Mouse (Mus musculus): ENCODE data around the gene Tssk6. TPM values are rescaled to one million over a fixed set of nuclear protein-coding genes. Genes with fewer than 3 reads are reported as not detected.

The Tssk6 gene
- polyA plus RNA-seq, 1 experiment from 2014 or later, result 5.7 TPM

DNA sequence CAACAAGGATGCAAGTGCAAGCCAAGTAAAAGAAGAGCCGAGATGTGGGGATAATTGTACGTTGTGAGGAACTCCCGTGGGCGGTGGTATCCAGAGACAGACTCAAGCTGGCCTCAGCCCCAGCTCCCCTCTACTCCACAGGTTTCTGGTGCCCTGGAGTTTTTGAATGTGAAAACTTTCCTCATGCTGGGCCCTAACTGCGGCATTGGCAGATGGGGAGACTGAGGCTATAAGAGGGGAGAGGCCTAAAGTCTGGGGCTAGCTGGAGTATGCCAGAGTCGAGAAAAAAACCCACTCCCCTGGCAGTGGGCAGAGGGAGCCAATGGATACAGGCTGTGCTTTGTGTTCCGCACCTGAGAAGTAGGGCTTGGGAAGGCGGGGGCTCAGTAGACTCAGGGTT is 2.1 kb downstream of the Tssk6 start:
- H3K4me2 ChIP-seq (replicated peaks), result peak overlapping the region; percentile 95
- no peak for ATAC-seq (ENCODE audit: low FRiP score, low read depth)
- 81% methylated on average over 8 of the region's 8 CpGs for WGBS
- H3K4me1 ChIP-seq, result peaks cover 36% of the 10 kb centered on the region
- no peaks in the 10 kb centered on the region for H3K9me3 ChIP-seq
- H3K36me3 ChIP-seq, result peaks cover 18% of the 10 kb centered on the region
- no peak overlapping the region for H3K9ac ChIP-seq (replicated peaks)
- no peak overlapping the region for H3K4me3 ChIP-seq
- no peaks in the 10 kb centered on the region for H3K27me3 ChIP-seq
- no peak overlapping the region for H3K27ac ChIP-seq (replicated peaks)

DNA sequence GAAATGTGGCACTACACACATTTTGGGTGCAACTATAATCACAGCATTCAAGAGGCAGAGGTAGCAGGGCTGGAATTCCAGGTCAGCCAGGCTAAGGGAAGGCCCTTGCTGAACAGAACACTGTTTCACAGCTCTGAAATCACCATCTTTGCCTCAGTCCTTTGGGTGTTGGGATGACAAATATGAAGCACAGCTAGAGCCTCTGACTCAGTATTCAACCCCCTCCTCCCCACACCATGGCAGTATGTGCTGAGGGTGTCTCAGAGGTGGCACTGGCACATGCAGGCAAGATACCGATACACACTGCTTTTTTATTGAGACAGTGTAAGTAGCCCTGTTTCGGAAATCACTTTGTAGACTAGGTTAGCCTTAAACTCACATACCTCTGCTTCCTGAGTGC is 4.3 kb downstream of the Tssk6 start:
- Histone ChIP-seq H3K4me2 (replicated peaks) (no peak overlapping the region), H3K9me3 (no peaks in the 10 kb centered on the region), H3K4me3 (no peak overlapping the region), H3K4me1 (peaks cover 20% of the 10 kb centered on the region), H3K27me3 (no peaks in the 10 kb centered on the region), H3K9ac (replicated peaks) (no peak overlapping the region), H3K27ac (replicated peaks) (no peak overlapping the region), H3K36me3 (peaks cover 37% of the 10 kb centered on the region)
- no peak for ATAC-seq (ENCODE audit: low FRiP score, low read depth)
- WGBS, result 89% methylated on average over 2 of the region's 2 CpGs

DNA sequence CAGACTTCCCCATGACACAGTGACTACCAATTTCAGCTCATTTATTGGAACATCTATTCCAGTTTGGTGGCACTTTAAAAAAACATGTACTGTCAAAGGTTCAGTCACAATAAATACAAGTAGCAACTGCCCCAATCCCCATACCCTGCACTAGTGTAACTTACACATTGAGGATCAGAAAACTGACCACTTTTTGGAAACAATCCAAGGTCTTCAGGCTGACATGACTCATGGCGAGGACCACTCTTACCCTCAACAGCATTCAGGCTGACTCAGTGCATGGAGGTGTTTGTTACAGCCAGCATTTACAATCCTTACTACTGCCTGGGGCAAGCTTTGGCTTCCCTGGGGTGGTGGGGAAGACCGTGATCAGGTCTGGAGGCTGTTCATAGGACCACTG is 5.1 kb downstream of the Tssk6 start:
- H3K9ac ChIP-seq (replicated peaks), result no peak overlapping the region
- H3K4me2 ChIP-seq (replicated peaks), result no peak overlapping the region
- no peak overlapping the region for H3K27ac ChIP-seq (replicated peaks)
- no peak overlapping the region for H3K4me3 ChIP-seq
- H3K9me3 ChIP-seq, result no peaks in the 10 kb centered on the region
- H3K4me1 ChIP-seq, result peaks cover 16% of the 10 kb centered on the region
- H3K27me3 ChIP-seq, result no peaks in the 10 kb centered on the region
- WGBS, result 97% methylated on average over 2 of the region's 2 CpGs
- ATAC-seq (ENCODE audit: low FRiP score, low read depth), result no peak
- H3K36me3 ChIP-seq, result peaks cover 45% of the 10 kb centered on the region

DNA sequence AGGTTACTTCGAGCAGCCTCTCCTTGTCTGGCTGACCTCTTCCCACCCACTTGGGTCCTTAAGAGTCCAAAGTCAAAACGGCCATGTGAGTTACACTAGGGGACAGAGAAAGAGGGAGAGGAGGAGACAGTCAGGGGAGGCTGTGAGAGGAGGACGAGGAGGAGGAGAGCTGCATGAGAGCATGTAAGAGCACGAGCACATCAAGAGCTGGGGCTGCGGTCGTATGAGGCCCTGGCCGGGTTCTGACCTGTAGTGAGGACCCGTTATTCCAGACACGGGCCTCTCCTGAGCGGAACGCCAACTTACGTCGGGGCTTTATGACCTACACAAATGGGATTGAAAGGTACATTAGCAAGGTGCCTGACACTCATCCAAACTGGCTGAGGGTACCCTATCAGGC is 9.9 kb downstream of the Tssk6 start:
- no peak overlapping the region for H3K9ac ChIP-seq (replicated peaks)
- no peak overlapping the region for H3K4me3 ChIP-seq
- H3K27ac ChIP-seq (replicated peaks), result no peak overlapping the region
- no peaks in the 10 kb centered on the region for H3K9me3 ChIP-seq
- H3K27me3 ChIP-seq, result no peaks in the 10 kb centered on the region
- no peaks in the 10 kb centered on the region for H3K4me1 ChIP-seq
- H3K36me3 ChIP-seq, result peaks cover 90% of the 10 kb centered on the region
- no peak overlapping the region for H3K4me2 ChIP-seq (replicated peaks)
- WGBS, result 96% methylated on average over 13 of the region's 13 CpGs
- no peak for ATAC-seq (ENCODE audit: low FRiP score, low read depth)

DNA sequence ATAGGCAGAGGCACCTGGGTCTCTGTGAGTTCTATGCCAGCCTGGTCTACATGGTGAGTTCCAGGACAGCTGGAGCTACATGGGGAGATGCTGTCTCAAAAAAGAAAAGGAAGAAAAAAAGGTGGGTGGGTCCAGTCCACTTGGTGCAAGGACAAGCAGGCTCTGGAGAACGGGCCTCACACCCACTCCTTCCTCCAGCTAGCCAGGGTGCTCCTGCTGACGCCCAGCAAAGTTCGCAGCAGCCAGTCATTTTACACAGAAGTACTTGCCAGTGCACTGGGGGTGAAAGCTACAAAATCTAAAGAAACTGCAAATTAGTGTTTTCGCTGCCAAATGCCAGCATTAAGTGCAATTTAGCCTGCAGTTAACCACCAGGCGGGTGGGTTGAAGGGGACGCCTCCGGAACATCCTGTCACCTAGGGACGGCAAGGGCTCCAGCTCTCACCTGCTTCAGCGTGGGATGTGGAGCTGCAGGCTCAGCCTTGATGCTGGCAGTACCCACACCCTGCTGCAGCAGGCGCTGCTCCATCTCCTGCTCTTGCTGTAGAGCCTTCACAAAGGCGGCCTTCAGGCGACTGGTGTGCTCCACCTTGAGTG is 10.6 kb downstream of the Tssk6 start:
- no peaks in the 10 kb centered on the region for H3K4me1 ChIP-seq
- no peaks in the 10 kb centered on the region for H3K27me3 ChIP-seq
- no peak overlapping the region for H3K4me3 ChIP-seq
- H3K27ac ChIP-seq (replicated peaks), result no peak overlapping the region
- no peak overlapping the region for H3K9ac ChIP-seq (replicated peaks)
- 91% methylated on average over 12 of the region's 12 CpGs for WGBS
- no peak for ATAC-seq (ENCODE audit: low FRiP score, low read depth)
- no peak overlapping the region for H3K4me2 ChIP-seq (replicated peaks)
- no peaks in the 10 kb centered on the region for H3K9me3 ChIP-seq
- H3K36me3 ChIP-seq, result peaks cover 96% of the 10 kb centered on the region

DNA sequence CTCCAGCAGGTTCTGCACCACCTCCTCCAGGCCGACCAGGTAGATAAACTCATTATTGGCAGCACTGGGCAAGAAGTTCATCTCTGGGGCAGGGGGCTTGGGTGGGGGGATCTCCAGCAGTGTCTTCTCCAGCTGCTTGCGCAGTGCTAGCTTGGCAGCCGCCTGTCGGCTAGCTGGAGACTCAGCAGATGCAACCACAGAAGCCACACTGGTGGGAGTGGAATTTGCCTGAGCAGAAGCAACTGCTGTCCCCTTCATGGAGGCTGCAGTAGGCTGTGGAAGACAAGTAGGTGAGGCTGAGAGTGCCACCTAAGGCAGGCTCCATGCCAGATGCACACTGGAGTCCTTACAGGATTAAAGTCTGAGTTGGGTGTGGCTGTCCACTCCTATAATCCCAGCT is 12.5 kb downstream of the Tssk6 start:
- WGBS, result 90% methylated on average over 4 of the region's 4 CpGs
- Histone ChIP-seq H3K27me3 (no peaks in the 10 kb centered on the region), H3K27ac (replicated peaks) (no peak overlapping the region), H3K9me3 (no peaks in the 10 kb centered on the region), H3K9ac (replicated peaks) (no peak overlapping the region), H3K4me1 (no peaks in the 10 kb centered on the region), H3K4me2 (replicated peaks) (no peak overlapping the region), H3K36me3 (peaks cover 82% of the 10 kb centered on the region), H3K4me3 (no peak overlapping the region)
- no peak for ATAC-seq (ENCODE audit: low FRiP score, low read depth)

DNA sequence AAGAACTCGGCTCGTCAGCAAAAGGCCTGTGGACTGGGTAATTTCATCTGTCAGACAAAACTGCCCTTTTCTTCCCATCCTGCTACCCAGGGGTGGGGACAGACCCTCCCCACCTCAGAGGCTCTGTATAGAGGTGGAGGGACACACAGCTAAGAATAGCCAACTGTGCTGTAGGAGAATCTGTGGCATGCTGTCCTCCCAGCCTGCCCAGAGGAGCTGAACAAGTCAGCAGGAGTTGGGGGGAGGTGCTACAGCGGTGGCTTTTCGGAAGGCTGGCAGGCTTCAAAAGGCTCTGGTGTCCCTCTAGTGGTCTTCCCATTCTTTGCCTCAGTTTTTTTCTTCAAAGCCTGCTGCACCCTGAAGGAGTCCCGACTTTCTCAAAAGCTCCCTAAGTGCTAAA is 13.8 kb downstream of the Tssk6 start:
- no peak overlapping the region for H3K27ac ChIP-seq (replicated peaks)
- no peaks in the 10 kb centered on the region for H3K9me3 ChIP-seq
- WGBS, result 48% methylated on average over 5 of the region's 5 CpGs
- H3K36me3 ChIP-seq, result peaks cover 71% of the 10 kb centered on the region
- no peak overlapping the region for H3K9ac ChIP-seq (replicated peaks)
- H3K27me3 ChIP-seq, result no peaks in the 10 kb centered on the region
- no peak for ATAC-seq (ENCODE audit: low FRiP score, low read depth)
- H3K4me1 ChIP-seq, result peaks cover 10% of the 10 kb centered on the region
- no peak overlapping the region for H3K4me3 ChIP-seq
- H3K4me2 ChIP-seq (replicated peaks), result no peak overlapping the region

DNA sequence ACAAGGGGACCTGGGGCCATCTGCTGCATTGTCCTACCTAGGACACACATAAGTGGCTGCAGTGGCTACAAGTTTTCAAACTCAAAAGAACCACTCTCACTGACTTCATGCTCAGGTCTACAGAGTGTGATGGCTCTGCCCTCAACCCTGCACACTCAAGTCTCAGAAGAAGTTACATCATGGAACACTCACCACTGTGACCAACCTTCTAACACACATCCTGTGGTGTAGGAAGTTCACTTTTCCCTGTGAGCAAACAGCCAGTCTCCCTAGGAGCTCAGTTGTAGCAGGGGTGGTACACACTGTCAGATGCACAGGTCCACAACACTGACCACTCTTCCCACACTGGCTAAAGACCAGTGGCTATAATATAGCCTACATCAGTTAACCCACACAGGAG is 16.5 kb downstream of the Tssk6 start:
- Histone ChIP-seq H3K9me3 (no peaks in the 10 kb centered on the region), H3K36me3 (peaks cover 44% of the 10 kb centered on the region)

DNA sequence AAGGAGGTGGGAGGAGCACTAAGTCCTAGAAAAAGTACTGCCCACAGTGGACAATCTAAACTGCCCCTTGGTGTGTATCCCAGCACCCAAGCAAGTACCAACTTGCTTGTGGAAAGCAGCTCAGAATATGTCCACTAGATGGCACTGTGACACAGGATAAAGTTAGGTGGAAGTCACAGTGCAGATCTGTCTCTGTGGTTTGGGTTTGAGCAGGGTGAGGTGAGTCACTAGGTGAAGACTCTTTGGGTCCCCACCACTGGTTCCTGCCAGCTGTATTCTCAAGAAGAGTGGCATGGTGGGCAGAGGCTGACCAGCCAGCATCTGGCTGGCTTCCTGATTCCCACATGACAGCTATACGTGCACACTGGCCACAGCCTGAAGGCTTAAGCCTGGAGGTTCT is 17.0 kb downstream of the Tssk6 start:
- Histone ChIP-seq H3K4me2 (replicated peaks) (no peak overlapping the region), H3K4me3 (no peak overlapping the region), H3K27ac (replicated peaks) (no peak overlapping the region), H3K36me3 (peaks cover 39% of the 10 kb centered on the region), H3K27me3 (no peaks in the 10 kb centered on the region), H3K9me3 (no peaks in the 10 kb centered on the region), H3K9ac (replicated peaks) (no peak overlapping the region), H3K4me1 (peaks cover 19% of the 10 kb centered on the region)
- ATAC-seq (ENCODE audit: low FRiP score, low read depth), result peak; percentile 54
- 67% methylated on average over 1 of the region's 1 CpGs for WGBS

More for the DNA sequence above, 16.5 kb downstream of the Tssk6 start:
- 0 out of 2 replicates have a peak, but pooled peaks have one; percentile 1 for ATAC-seq (ENCODE audit: low FRiP score, low read depth)
- Histone ChIP-seq H3K27ac (replicated peaks) (no peak overlapping the region), H3K9ac (replicated peaks) (no peak overlapping the region), H3K27me3 (no peaks in the 10 kb centered on the region), H3K4me3 (no peak overlapping the region), H3K4me2 (replicated peaks) (no peak overlapping the region), H3K4me1 (peaks cover 19% of the 10 kb centered on the region)

DNA sequence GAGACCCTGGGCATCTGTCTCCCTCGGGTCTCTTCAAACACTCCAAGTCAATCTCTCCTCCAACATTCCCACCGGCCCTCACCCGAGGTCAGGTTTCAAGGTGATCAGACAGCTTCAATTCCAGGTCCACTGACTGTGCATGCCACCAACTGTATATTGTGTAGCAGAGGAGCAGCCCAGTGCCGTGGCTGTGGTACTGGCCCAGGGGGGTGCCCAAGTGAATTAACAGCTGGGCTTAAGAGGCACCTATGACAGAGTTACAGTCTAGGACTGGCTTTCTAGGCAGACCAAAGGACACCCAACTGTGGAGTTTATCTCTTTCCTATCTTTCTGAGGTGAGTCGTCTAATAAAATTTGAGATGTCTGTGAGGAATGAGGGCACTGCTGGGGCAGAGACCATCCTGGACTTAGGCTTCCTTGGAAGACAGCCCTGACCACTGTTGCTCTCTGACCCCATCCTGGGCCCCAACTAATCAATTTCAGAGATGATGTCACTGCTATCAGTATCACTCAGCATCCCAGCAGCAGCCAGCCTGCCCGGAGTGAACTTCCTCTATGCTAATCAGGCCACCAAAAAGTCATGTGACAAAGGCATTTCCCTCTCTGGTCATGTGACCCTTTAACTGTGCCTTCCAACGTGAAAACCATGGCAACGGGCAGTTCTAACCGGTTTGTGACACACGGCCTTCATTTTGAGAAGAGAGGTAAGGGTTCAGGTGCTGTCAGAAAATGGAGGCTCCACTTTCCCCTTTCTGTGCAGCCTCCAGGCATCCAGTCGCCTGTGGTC is 18.1 kb downstream of the Tssk6 start:
- peaks cover 28% of the 10 kb centered on the region for H3K36me3 ChIP-seq
- no peak overlapping the region for H3K4me3 ChIP-seq
- 50% methylated on average over 11 of the region's 11 CpGs for WGBS
- H3K4me2 ChIP-seq (replicated peaks), result peak overlapping the region; percentile 34
- H3K27me3 ChIP-seq, result no peaks in the 10 kb centered on the region
- H3K27ac ChIP-seq (replicated peaks), result peak overlapping the region; percentile 79
- H3K9me3 ChIP-seq, result no peaks in the 10 kb centered on the region
- peaks cover 19% of the 10 kb centered on the region for H3K4me1 ChIP-seq
- peak; percentile 70 for ATAC-seq (ENCODE audit: low FRiP score, low read depth)
- no peak overlapping the region for H3K9ac ChIP-seq (replicated peaks)

DNA sequence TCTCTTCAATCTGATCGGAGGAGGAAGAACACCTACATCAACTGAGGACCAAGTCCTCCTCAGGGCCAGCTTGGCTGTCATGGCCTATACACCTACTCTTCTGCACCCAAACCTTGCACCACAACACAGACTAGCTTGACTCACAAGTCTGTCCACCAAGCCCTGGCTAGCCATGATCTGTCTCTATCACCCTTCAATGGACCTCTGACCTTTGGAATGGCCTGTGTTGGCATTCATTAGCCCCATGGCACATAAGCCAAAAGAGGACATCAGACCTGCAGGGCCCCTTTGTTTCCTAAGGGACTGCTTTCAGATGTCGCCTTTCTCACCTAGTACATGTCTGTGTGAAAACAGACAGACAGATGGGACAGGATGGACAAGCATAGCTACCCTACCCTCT is 19.2 kb downstream of the Tssk6 start:
- Histone ChIP-seq H3K4me2 (replicated peaks) (0 out of 2 replicates have a peak overlapping the region, but pooled peaks have one; percentile 34), H3K4me3 (no peak overlapping the region), H3K36me3 (peaks cover 17% of the 10 kb centered on the region), H3K27ac (replicated peaks) (peak overlapping the region; percentile 79), H3K9ac (replicated peaks) (no peak overlapping the region), H3K9me3 (no peaks in the 10 kb centered on the region), H3K4me1 (peaks cover 19% of the 10 kb centered on the region), H3K27me3 (no peaks in the 10 kb centered on the region)
- WGBS, result 95% methylated on average over 2 of the region's 2 CpGs
- no peak for ATAC-seq (ENCODE audit: low FRiP score, low read depth)

DNA sequence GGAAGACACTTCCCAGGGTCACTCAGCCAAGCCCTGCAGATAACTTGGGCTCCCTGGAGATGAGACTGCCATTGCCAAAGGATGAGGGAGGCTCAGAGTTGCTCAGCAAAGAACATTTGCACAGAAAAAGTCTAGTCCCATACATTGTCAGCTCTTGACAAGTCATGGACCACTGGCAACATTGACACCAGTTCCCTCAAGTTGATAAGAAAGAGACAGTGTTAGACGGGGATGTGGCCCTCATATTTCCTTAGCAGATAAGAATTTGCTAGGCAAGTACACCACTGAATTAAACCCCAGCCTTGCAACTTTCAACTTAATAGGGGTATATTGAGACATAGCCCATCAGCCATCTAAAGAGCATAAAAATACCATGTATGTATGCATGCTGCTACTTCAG is 22.0 kb downstream of the Tssk6 start:
- Histone ChIP-seq H3K27me3 (no peaks in the 10 kb centered on the region), H3K4me1 (peaks cover 19% of the 10 kb centered on the region), H3K4me3 (no peak overlapping the region), H3K9me3 (no peaks in the 10 kb centered on the region), H3K9ac (replicated peaks) (no peak overlapping the region), H3K4me2 (replicated peaks) (no peak overlapping the region), H3K36me3 (0 out of 2 replicates have a peak, but pooled peaks cover 4% of the 10 kb centered on the region), H3K27ac (replicated peaks) (no peak overlapping the region)
- ATAC-seq (ENCODE audit: low FRiP score, low read depth), result no peak
- WGBS, result 90% methylated on average over 1 of the region's 1 CpGs
